Mouse (Mus musculus): ENCODE measurements around the gene Myh8.

DNA sequence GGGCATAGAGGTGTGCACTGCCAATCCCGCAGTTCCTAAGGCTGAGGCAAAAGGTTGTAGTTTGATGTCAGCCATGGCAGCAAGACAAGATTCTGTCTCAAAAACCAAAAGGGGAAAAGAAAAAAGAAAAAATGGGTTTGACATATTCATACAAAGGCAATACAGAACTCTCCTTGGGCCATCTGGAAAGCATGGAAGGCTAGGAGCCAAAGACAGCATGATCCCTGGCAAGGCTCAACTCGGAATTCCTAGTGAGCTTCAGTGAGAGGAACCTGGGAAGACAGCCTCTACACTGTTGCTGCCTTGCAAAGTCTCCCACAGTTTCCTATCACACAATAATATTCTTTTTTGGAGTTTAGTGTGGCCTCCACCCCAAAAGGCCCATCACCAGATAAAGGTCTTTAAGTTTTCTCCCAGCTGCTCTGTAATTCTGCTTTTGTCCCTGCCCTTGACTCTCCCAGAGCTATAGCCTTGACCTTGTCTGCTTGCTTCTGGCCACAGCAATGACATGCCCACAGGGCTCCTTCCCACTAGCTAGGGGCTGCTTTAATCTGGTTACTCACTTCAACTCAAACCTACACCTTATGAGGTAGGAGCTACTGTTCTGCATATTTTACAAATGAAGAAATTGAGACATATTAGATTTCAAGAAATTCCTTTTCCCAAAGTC is 68.4 kb downstream of the Myh8 start:
- TF ChIP-seq MAX (IDR thresholded peaks at IDR 0.05; ENCODE audit: low read depth) (no peak), SRF (IDR thresholded peaks at IDR 0.05; ENCODE audit: control insufficient read depth, insufficient read length, low read depth) (no peak), REST (IDR thresholded peaks at IDR 0.05; ENCODE audit: insufficient read depth, insufficient read length) (no peak), USF1 (IDR thresholded peaks at IDR 0.05; ENCODE audit: low read depth) (no peak), TCF12 (IDR thresholded peaks at IDR 0.05; ENCODE audit: insufficient read depth, poor library complexity, severe bottlenecking) (no peak), POLR2A (IDR thresholded peaks at IDR 0.05; ENCODE audit: insufficient read length, low read depth) (no peak)

Measured in myocyte (in vitro differentiated cells).